Mouse (Mus musculus): ENCODE measurements around the gene Map4k5.

The Map4k5 gene

DNA sequence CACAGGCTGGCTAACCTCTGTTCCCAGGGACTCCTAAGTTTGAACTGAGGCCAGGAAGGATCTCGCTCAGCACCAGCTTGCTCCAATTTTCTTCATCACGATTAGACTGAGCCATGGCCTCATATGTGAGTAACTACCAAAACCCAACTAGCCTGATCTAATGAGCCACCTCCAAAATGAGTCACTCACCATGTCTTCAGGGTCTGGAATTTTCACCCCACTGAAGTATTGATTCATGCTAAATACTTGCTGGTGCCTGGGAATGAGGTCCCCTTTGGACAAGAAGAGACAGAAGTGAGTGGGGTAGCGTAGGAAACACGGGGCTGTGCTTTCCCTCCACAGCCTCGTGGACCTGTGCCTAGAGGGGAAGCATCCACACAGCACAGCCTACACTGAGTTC lies 139.1 kb downstream of the Map4k5 start:
- DNase-seq (ENCODE audit: low spot score), result no peak

Measured in embryo, embryonic 10.5 days (tissue).